Comparison of ENCODE assay signal across 17 mouse cellular contexts in genomic region chr16:26095696-26096284, GRCm38 (mm10). TPM values are rescaled to one million over a fixed set of nuclear protein-coding genes. Genes with fewer than 3 reads are reported as not detected.
A peak's percentile ranks its signal among the peaks of the same experiment; 100 is the strongest.
DNase-seq lines count a peak whose midpoint lies in the region; ATAC-seq and TF ChIP-seq lines count a peak whose summit lies in the region.
"Had no signal": no experiment of that assay in that cellular context is flagged by ENCODE, and none has a peak within 500 bp of the region (broad histone marks: within the 10 kb centered on the region; RNA-seq: fewer than 3 reads in every experiment).

No protein-coding gene starts in this region.

- H3K27me3 ChIP-seq in kidney, postnatal 0 days (ENCODE audit: insufficient read depth, low read length) = no peaks in the 10 kb centered on the region
- H3K27me3 ChIP-seq: embryonic facial prominence, embryonic 15.5 days; heart, embryonic 15.5 days had no signal

- H3K4me1 ChIP-seq in kidney, postnatal 0 days (replicated peaks; ENCODE audit: insufficient read depth, low read length) = peaks cover 10% of the 10 kb centered on the region
- H3K4me1 ChIP-seq in lung, adult 2 months (ENCODE audit: control insufficient read depth, insufficient read depth, low read length) = no peaks in the 10 kb centered on the region
- H3K4me1 ChIP-seq: hindbrain, embryonic 10.5 days had no signal

- DNase-seq in kidney, adult 8-10 months = peak; percentile 42 to 61
- no peak for DNase-seq in kidney, postnatal 4 days
- DNase-seq in kidney, postnatal 0 days (ENCODE audit: low spot score) = no peak
- DNase-seq in lung, adult 2 months = no peak
- DNase-seq in lung, postnatal 25 days (ENCODE audit: low spot score) = peak; percentile 74
- DNase-seq in T-cell, adult 2 months (ENCODE audit: low spot score) = no peak
- DNase-seq: adrenal gland, postnatal 14 days; cerebellum, adult 9-11 months; liver; right cerebral cortex, postnatal 4 days; thymus, postnatal 25 days had no signal

- no peak overlapping the region for H3K9ac ChIP-seq in kidney, postnatal 0 days (ENCODE audit: low read depth, low read length)
- H3K9ac ChIP-seq: embryonic facial prominence, embryonic 15.5 days; heart, embryonic 15.5 days had no signal

- H3K27ac ChIP-seq in kidney, postnatal 0 days = peak overlapping the region; percentile 42; the same call in 1 of the 2 replicates
- H3K27ac ChIP-seq: embryonic facial prominence, embryonic 15.5 days; heart, embryonic 15.5 days; hindbrain, embryonic 10.5 days had no signal

- no peaks in the 10 kb centered on the region for H3K36me3 ChIP-seq in kidney, postnatal 0 days (ENCODE audit: insufficient read depth, low read length)
- H3K36me3 ChIP-seq: embryonic facial prominence, embryonic 15.5 days; heart, embryonic 15.5 days; hindbrain, embryonic 10.5 days had no signal

- TF ChIP-seq POLR2A in lung, adult 2 months (IDR thresholded peaks at IDR 0.05; ENCODE audit: borderline replicate concordance, extremely low read depth, low read depth, low read length) = no peak

- WGBS in kidney, postnatal 0 days = 69% methylated on average over 7 of the region's 7 CpGs
- 54% methylated on average over 7 of the region's 7 CpGs for WGBS in lung, adult 2 months

- ATAC-seq in kidney, postnatal 0 days (replicated peaks; ENCODE audit: low FRiP score, low read depth) = no peak
- ATAC-seq in frontal cortex, adult (ENCODE audit: low TSS enrichment) = no peak
- ATAC-seq: activated CD4-positive, CD25-positive, alpha-beta regulatory T cell, adult 4 months; forebrain, embryonic 16.5 days had no signal

- no peak overlapping the region for H3K4me2 ChIP-seq in kidney, postnatal 0 days (ENCODE audit: low read length)
- H3K4me2 ChIP-seq: embryonic facial prominence, embryonic 15.5 days; heart, embryonic 15.5 days had no signal

- H3K4me3 ChIP-seq in kidney, postnatal 0 days (replicated peaks; ENCODE audit: low read depth, low read length) = no peak overlapping the region
- H3K4me3 ChIP-seq in lung, adult 2 months (replicated peaks; ENCODE audit: extremely low read depth, low read depth, low read length) = peak overlapping the region; percentile 23
- H3K4me3 ChIP-seq: embryonic facial prominence, embryonic 15.5 days; heart, embryonic 15.5 days; hindbrain, embryonic 10.5 days had no signal

- no peaks in the 10 kb centered on the region for H3K9me3 ChIP-seq in kidney, postnatal 0 days (replicated peaks; ENCODE audit: low read length)
- H3K9me3 ChIP-seq: embryonic facial prominence, embryonic 15.5 days; heart, embryonic 15.5 days; hindbrain, embryonic 10.5 days had no signal

- no peak for TF ChIP-seq CTCF in kidney, postnatal 0 days (IDR thresholded peaks at IDR 0.05; ENCODE audit: low read depth)
- TF ChIP-seq CTCF in lung, adult 2 months (IDR thresholded peaks at IDR 0.05; ENCODE audit: insufficient read depth, low read length) = no peak

RNA-seq across cellular contexts. Expression of gene P3h2, which starts 9.8 kb away (rescaled TPM):
- polyA plus RNA-seq in kidney, postnatal 0 days (2015; fragmentation: Nextera tagmentation; extraction: Ambion mirVana) = 12.0 and 14.7 TPM in 2 replicates
- 4.5 and 6.0 TPM in 2 replicates for polyA plus RNA-seq in lung, adult 2 months (2012; rRNA removed)

Comparison
In these comparisons a context has a peak if more than half of its experiments do, and no peak if none do; other contexts are left out.
1. DNase-seq: peak in kidney, adult 8-10 months (2 of 2) and lung, postnatal 25 days (single experiment); none in kidney, postnatal 4 days (0 of 2), kidney, postnatal 0 days (single experiment), lung, adult 2 months (single experiment) and T-cell, adult 2 months (single experiment).